Mouse (Mus musculus): ENCODE data around the gene Bglap.
"Not testable (repeated sequence)": the region's sequence is repeated elsewhere in the genome, so short reads cannot be mapped to it uniquely, and the experiment has no call there.

Gene Bglap

GRCm38 (mm10) chr3:88395288-88395687 is 11.0 kb upstream of the Bglap start:
- DNase-seq (ENCODE audit: extremely low read depth, low read depth) = no peak

GRCm38 (mm10) chr3:88393776-88394375 is 9.6 kb upstream of the Bglap start:
- no peak for DNase-seq (ENCODE audit: extremely low read depth, low read depth)

DNA sequence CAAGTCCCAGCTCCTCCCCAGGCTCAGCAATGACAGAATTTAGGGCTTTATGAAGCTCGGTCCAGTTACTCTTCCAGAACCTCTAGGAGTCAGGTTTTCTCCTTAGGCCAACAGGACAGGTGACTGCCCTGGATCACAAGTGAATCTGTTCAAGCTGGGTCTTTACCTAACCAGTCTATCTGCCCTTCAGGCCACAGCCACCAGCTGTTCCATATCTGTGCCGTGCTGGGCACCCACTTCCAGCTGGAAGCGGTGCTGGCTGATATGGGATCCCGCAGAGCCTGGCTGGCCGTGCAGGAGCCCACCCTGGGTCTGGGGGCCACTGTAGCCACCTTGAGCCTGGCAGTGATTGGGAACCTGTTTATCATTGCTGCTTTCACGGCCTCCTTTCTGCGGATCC is 1.9 kb downstream of the Bglap start:
- not testable (repeated sequence) for DNase-seq (ENCODE audit: extremely low read depth, low read depth)

DNA sequence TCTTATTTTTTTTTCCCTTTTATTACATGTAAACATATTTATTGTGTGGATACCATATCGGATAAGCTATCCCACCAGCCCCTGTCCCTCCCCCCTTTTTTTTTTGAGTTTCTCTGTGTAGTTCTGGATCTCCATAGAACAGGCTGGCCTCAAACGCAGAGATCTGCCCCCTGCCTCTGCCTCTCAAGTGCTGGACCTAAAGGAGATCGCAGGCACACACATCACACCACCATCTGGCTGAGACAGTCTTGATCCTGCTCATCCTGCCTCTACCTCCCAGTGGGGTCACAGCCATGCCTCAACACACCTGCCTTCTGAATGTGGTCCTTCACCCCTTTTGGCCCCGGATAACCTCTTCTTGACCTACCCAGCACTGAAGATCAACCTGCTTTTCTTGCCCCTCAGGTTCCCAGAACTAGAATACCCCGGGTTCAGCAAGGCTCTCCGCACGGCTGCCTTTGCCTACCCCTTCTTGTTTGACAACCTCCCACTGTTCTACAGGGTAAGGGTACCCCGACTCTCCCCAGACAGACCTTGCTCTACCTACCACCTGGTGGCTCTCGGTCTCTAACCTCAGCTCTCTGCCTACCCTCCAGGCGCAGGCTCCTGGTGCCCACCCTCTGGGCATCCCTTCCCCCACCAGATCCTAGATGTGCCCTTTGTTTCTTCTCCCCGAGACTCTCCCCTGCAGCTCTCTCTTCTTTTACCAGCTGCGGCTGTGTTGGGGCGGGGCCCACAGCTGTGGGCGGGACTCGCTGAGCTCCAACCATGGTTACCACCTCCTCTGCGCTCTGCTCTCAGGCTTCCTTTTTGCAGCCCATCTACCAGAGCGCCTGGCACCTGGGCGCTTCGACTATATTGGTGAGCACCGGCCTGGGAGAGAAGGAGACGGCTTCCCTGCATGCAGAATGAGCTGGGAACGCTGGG is 2.6 kb downstream of the Bglap start:
- DNase-seq (ENCODE audit: extremely low read depth, low read depth) = peak; percentile 31

GRCm38 (mm10) chr3:88378599-88378998 is 5.7 kb downstream of the Bglap start, which contains the start of gene Bglap2:
Gene Bglap2, minus strand, starts transcription at chr3:88378699.
- not testable (repeated sequence) for DNase-seq (ENCODE audit: extremely low read depth, low read depth)

GRCm38 (mm10) chr3:88376644-88377043 is 7.6 kb downstream of the Bglap start:
- not testable (repeated sequence) for DNase-seq (ENCODE audit: extremely low read depth, low read depth)

- DNase-seq (ENCODE audit: extremely low read depth, low read depth) = peak; percentile 8
Observed at GRCm38 (mm10) chr3:88375750-88376626, 8.3 kb downstream of the Bglap start.

- not testable (repeated sequence) for DNase-seq (ENCODE audit: extremely low read depth, low read depth)
Observed at GRCm38 (mm10) chr3:88372643-88373042, 11.6 kb downstream of the Bglap start, which contains the start of gene Bglap3. Gene Bglap3, minus strand, starts transcription at chr3:88372743.

DNA sequence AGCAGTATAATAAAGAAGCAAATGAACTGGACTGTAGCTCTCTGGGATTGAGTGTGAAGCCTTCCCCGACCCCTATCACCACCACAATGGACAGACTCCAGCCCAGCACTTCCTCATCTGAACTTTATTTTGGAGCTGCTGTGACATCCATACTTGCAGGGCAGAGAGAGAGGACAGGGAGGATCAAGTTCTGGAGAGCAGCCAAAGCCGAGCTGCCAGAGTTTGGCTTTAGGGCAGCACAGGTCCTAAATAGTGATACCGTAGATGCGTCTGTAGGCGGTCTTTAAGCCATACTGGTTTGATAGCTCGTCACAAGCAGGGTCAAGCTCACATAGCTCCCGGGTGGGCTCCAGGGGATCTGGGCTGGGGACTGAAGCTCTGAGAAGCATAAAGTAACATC is 15.8 kb downstream of the Bglap start:
- not testable (repeated sequence) for DNase-seq (ENCODE audit: extremely low read depth, low read depth)

- not testable (repeated sequence) for DNase-seq (ENCODE audit: extremely low read depth, low read depth)
Observed at GRCm38 (mm10) chr3:88367517-88367916, 16.7 kb downstream of the Bglap start.

GRCm38 (mm10) chr3:88366830-88367428 is 17.3 kb downstream of the Bglap start:
- DNase-seq (ENCODE audit: extremely low read depth, low read depth) = not testable (repeated sequence)

- DNase-seq (ENCODE audit: extremely low read depth, low read depth) = no peak
Observed at GRCm38 (mm10) chr3:88365705-88366361, 18.4 kb downstream of the Bglap start.

DNA sequence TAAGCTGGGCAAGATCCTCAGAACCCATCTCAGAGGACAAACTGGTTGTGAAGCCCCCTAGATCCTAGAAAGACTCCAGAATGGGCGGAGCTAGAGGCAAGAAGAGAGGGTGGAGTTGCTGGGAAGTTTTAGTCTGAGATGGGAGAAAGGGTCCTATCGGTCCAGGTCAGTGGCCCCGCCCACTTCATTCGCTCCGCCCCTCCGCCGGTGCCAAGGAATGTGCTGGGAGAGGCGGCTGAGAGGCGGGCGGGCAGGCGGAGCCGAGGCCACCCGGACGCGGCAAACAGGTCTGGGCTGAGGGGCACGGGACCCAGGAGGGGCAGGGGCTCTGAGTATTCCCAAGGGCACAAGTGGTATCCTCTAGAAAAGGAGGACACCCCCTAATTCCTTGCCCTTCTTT is 19.9 kb downstream of the Bglap start, which contains the start of gene Paqr6:
TSS of gene Paqr6 (plus strand) at position 248 of the 400 bp plus-strand sequence.
- DNase-seq (ENCODE audit: extremely low read depth, low read depth) = no peak

GRCm38 (mm10) chr3:88363700-88364099 is 20.6 kb downstream of the Bglap start:
- DNase-seq (ENCODE audit: extremely low read depth, low read depth) = no peak

- DNase-seq (ENCODE audit: extremely low read depth, low read depth) = no peak
Observed at GRCm38 (mm10) chr3:88361612-88362313, 22.5 kb downstream of the Bglap start.

DNA sequence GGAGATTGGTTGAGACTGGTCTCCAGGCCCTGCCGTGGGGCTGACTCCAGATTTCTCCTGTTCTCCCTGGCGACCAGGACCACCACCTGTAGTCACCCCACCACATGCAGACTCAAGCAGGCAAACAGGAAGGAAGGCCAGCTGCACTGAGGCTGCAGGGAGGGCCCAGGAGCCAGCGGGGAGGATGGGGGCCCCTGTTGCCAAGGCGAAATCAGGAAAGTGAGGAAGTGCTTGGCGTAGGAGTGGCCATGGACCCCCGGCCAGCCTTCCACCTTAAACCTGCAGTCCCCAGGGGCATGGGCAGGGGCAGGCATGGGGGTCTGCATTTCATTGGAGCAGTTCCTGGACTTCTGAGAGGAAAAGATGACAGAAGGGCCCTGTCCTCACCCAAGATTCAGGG is 23.2 kb downstream of the Bglap start:
- DNase-seq (ENCODE audit: extremely low read depth, low read depth) = no peak

GRCm38 (mm10) chr3:88359989-88360388 is 24.3 kb downstream of the Bglap start:
- no peak for DNase-seq (ENCODE audit: extremely low read depth, low read depth)

DNA sequence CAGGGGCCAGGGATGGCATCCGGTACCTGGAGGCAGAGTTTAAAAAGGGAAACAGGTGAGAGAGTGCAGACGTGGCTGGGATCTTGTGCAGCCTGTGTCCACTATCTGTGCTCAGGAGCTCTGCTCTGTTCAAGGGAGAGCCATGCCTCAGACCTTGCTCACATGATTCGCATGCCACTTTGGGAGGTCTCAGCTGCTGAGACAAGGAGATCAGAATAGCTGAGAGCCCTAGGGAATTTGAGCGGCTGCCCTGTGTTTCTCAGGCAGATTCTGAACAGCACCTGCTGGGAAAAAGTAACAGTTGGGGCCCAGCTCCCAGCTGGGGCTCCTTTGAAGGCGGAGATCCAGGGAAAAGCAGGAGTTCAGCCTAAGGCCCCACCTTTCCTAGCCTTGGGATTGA is 24.7 kb downstream of the Bglap start:
- no peak for DNase-seq (ENCODE audit: extremely low read depth, low read depth)

- DNase-seq (ENCODE audit: extremely low read depth, low read depth) = no peak
Observed at GRCm38 (mm10) chr3:88354396-88355165, 29.7 kb downstream of the Bglap start.
